Mouse (Mus musculus): ENCODE measurements around the gene Olfr688.
A peak's percentile ranks its signal among the peaks of the same experiment; 100 is the strongest.

Gene Olfr688

GRCm38 (mm10) chr7:105287795-105288194 is at the start of gene Olfr688:
TSS of gene Olfr688 (plus strand) at chr7:105288095.
- DNase-seq = no peak

- no peak for DNase-seq
Observed at GRCm38 (mm10) chr7:105247671-105248070, 40.2 kb upstream of the Olfr688 start.

DNA sequence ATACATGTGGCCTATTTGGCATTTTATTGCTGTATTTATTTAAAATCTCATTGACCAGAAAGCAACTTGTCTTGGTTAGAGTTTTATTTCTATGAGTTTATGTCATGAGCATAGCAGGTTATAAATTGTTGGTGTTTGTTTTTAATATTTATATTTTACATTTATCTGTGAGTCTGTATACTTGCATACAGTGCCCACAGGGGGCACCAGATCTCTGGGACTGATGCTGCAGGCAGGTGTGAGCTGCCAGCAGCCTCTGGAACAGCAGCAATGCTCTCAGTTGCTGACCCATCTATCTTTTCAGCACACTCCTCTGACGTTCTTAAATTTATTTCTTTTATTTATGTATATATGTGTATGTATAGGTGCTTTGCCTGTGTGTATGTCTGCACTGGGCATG is 39.7 kb upstream of the Olfr688 start:
- no peak for DNase-seq

GRCm38 (mm10) chr7:105256656-105257055 is 31.2 kb upstream of the Olfr688 start:
- DNase-seq = peak; percentile 34

DNA sequence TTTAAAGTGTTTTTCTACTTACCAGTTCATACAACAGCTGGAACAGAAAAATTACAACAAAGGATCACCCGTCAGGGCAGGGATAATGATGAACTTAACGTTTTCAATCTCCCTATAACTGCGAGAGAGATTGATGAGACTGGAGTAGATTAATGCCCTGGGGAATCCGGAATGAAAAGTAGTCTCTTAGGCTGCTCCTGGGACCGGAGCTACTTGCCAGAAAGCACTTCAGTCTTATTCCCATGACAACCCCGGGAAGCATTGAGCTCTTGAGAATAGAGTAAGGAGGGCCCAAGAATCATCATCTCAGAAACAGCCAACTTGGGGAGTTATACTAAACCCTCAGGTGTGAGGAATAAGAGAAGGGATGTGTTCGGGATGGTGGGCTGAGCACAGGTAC is 15.5 kb upstream of the Olfr688 start:
- DNase-seq = no peak

DNA sequence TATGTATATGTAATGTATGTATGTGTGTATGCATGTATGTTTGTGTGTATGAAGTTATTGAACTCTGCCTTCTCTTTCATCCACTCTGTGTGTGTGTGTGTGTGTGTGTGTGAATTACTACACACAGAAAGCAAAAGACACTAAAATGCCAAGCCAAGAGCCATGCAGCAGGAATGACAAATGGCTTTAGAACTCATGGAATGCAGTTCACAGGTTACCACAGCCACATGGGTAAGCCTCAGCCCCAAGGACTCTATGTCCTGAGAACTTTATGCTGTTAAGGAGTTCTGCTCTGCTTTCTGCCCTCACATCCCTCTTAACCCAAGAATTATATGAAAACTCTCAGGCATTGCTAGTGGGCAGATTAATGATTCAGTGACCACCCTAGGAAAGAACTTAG is 2.2 kb downstream of the Olfr688 start:
- DNase-seq = no peak

DNA sequence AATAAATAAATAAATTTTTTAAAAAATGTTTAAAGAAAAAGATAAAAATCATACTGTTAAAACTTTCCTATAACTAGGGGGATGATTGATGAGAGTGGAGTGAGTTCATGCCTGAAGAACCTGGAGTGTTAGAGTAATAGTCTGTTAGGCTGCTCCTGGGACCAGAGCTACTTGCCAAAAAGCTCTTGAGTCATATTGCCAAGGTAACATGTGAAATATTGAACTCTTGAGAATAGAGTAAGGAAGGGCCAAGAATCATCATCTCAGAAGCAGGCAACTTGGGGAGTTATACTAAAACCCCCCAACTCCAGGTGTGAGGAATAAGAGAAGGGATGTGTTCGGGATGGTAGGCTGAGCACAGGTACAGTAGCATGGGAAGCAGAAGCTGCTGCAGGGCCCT is 23.0 kb downstream of the Olfr688 start, which contains the start of gene Olfr689:
TSS of gene Olfr689 (plus strand) at position 301 of the 400 bp plus-strand sequence.
- no peak for DNase-seq

GRCm38 (mm10) chr7:105325302-105325701 is 37.4 kb downstream of the Olfr688 start:
- DNase-seq = no peak

GRCm38 (mm10) chr7:105334004-105334403 is 46.1 kb downstream of the Olfr688 start, which contains the start of gene Olfr690:
TSS of gene Olfr690 (minus strand) at chr7:105334104.
- DNase-seq = no peak

All from kidney, adult 18-20 months (tissue).